Mouse (Mus musculus) lung, adult 2 months (tissue): Measurements from ENCODE around the gene Col8a2.

Source experiments
- CTCF ChIP-seq: fragments of 200-500 bp; IDR thresholded peaks from 2 replicates; pipeline ENCODE4 v1.5.1; 2011; ENCODE audit warnings: mild to moderate bottlenecking, low read length, control low read depth; ENCODE audit not compliant: insufficient read depth
- POLR2A ChIP-seq: fragments of 200-500 bp; IDR thresholded peaks from 2 replicates; pipeline ENCODE4 v1.6.1; 2011; ENCODE audit warnings: low read depth, mild to moderate bottlenecking, control low read depth, low read length, borderline replicate concordance; ENCODE audit errors: extremely low read depth

- no peak for TF ChIP-seq CTCF
- TF ChIP-seq POLR2A, result no peak
Observed at GRCm38 (mm10) chr4:126316443-126317040, 29.9 kb downstream of the Col8a2 start.
